Mouse (Mus musculus) stomach, postnatal 0 days (tissue): ENCODE results near the gene Emp2. TPM values are rescaled to one million over a fixed set of nuclear protein-coding genes. Genes with fewer than 3 reads are reported as not detected.
A peak's percentile ranks its signal among the peaks of the same experiment; 100 is the strongest.
"Not testable (repeated sequence)": the region's sequence is repeated elsewhere in the genome, so short reads cannot be mapped to it uniquely, and the experiment has no call there.

Experiments
- ATAC-seq: fragments of 200-750 bp; cut with Nextera tagmentation; 2 replicates; pipeline ENCODE4 v1.8.0; 2017; ENCODE audit not compliant: low FRiP score, low TSS enrichment
- DNase-seq: peaks from one replicate; pipeline ENCODE4 v3.0.0-alpha.2; 2016; ENCODE audit warnings: low spot score
- H3K27ac ChIP-seq: fragments of 300-500 bp; sonication (generic); replicated peaks from 2 replicates; pipeline ENCODE4 v1.5.1; 2014; ENCODE audit warnings: mild to moderate bottlenecking, control low read depth
- H3K27me3 ChIP-seq: fragments of 300-500 bp; sonication (generic); 2 replicates; pipeline ENCODE4 v1.6.1; 2014; ENCODE audit warnings: low read length; ENCODE audit not compliant: control insufficient read depth, insufficient read depth
- H3K36me3 ChIP-seq: fragments of 300-500 bp; sonication (generic); 2 replicates; pipeline ENCODE4 v1.6.1; 2014; ENCODE audit warnings: low read length, mixed read lengths; ENCODE audit not compliant: control insufficient read depth, insufficient read depth
- H3K4me1 ChIP-seq: fragments of 300-500 bp; sonication (generic); replicated peaks from 2 replicates; pipeline ENCODE4 v1.6.1; 2014; ENCODE audit warnings: antibody characterized with exemption; ENCODE audit not compliant: control insufficient read depth, insufficient read depth
- H3K4me2 ChIP-seq: fragments of 300-500 bp; sonication (generic); replicated peaks from 2 replicates; pipeline ENCODE4 v1.6.1; 2014; ENCODE audit warnings: low read depth, mild to moderate bottlenecking, control low read depth, moderate library complexity
- H3K4me3 ChIP-seq: fragments of 300-500 bp; sonication (generic); 2 replicates; pipeline ENCODE4 v1.5.1; 2014; ENCODE audit warnings: low read depth, low read length, control low read depth
- H3K9ac ChIP-seq: fragments of 300-500 bp; sonication (generic); 2 replicates; pipeline ENCODE4 v1.6.1; 2014; ENCODE audit warnings: mild to moderate bottlenecking, low read length, control low read depth, mixed read lengths
- H3K9me3 ChIP-seq: fragments of 300-500 bp; sonication (generic); 2 replicates; pipeline ENCODE4 v1.6.1; 2016; ENCODE audit warnings: low read length; ENCODE audit not compliant: control insufficient read depth
- CTCF ChIP-seq: IDR thresholded peaks from 2 replicates; pipeline ENCODE4 v1.5.1; 2016; ENCODE audit warnings: antibody characterized with exemption, low read depth, mild to moderate bottlenecking, moderate library complexity
- EP300 ChIP-seq: optimal IDR thresholded peaks from 2 replicates; pipeline ENCODE3; 2016; ENCODE audit warnings: antibody characterized with exemption
- WGBS: fragments of 180-500 bp; shearing (Covaris S2); extraction: QIAGEN DNeasy Blood & Tissue Kit; methylation state at CpG from one replicate; pipeline ENCODE4 v1.1.7; 2014; 5-methylcytosine and 5-hydroxymethylcytosine counted together
- polyA plus RNA-seq: library from polyadenylated mRNA; unstranded; fragments of >200 nt; fragmentation: Nextera tagmentation; extraction: Ambion mirVana; gene quantifications from 2 replicates; pipeline ENCODE4 v1.2.1, GENCODE M21; 2015

The Emp2 gene
- polyA plus RNA-seq, 1 experiment from 2014 or later = 81.6 TPM

GRCm38 (mm10) chr16:10286513-10287268 lies 27.1 kb downstream of the Emp2 start:
- Histone ChIP-seq H3K27ac (peak overlapping the region; percentile 58; the same call in 1 of the 2 replicates), H3K36me3 (peaks cover 8% of the 10 kb centered on the region; the same call in 1 of the 2 replicates), H3K27me3 (no peaks in the 10 kb centered on the region), H3K9me3 (no peaks in the 10 kb centered on the region), H3K4me3 (no peak overlapping the region), H3K4me1 (no peaks in the 10 kb centered on the region; the same call in none of the 2 replicates), H3K4me2 (no peak overlapping the region), H3K9ac (no peak overlapping the region)
- TF ChIP-seq EP300 = no peak
- no peak for TF ChIP-seq CTCF
- ATAC-seq (peak; percentile 31; the same call in 1 of the 2 replicates), DNase-seq (no peak)
- 57% methylated on average over 9 of the region's 9 CpGs for WGBS

GRCm38 (mm10) chr16:10281890-10282289 lies 31.9 kb downstream of the Emp2 start:
- 80% methylated on average over 3 of the region's 3 CpGs for WGBS
- no peaks in the 10 kb centered on the region for H3K9me3 ChIP-seq
- H3K27me3 ChIP-seq = no peaks in the 10 kb centered on the region
- H3K27ac ChIP-seq = no peak overlapping the region
- DNase-seq = no peak
- H3K4me3 ChIP-seq = no peak overlapping the region
- TF ChIP-seq EP300 = no peak
- no peak for TF ChIP-seq CTCF
- ATAC-seq = no peak
- peaks cover 8% of the 10 kb centered on the region; the same call in 1 of the 2 replicates for H3K36me3 ChIP-seq
- no peak overlapping the region for H3K9ac ChIP-seq
- no peaks in the 10 kb centered on the region; the same call in none of the 2 replicates for H3K4me1 ChIP-seq
- no peak overlapping the region for H3K4me2 ChIP-seq

GRCm38 (mm10) chr16:10280286-10280951 lies 33.3 kb downstream of the Emp2 start:
- no peak overlapping the region for H3K4me3 ChIP-seq
- H3K9ac ChIP-seq = no peak overlapping the region
- peak; percentile 85 for DNase-seq
- H3K36me3 ChIP-seq = peaks cover 8% of the 10 kb centered on the region; the same call in 1 of the 2 replicates
- no peak overlapping the region for H3K4me2 ChIP-seq
- H3K9me3 ChIP-seq = no peaks in the 10 kb centered on the region
- no peaks in the 10 kb centered on the region for H3K4me1 ChIP-seq
- no peak overlapping the region for H3K27ac ChIP-seq
- H3K27me3 ChIP-seq = no peaks in the 10 kb centered on the region
- ATAC-seq = 0 out of 2 replicates have a peak, but pooled peaks have one; percentile 36
- WGBS = 46% methylated on average over 12 of the region's 12 CpGs
- TF ChIP-seq CTCF (peak; percentile 97), EP300 (no peak)

- DNase-seq, H3K9me3 ChIP-seq, H3K36me3 ChIP-seq, H3K27ac ChIP-seq, H3K9ac ChIP-seq, ATAC-seq, H3K4me3 ChIP-seq, H3K4me2 ChIP-seq, H3K4me1 ChIP-seq, H3K27me3 ChIP-seq: not testable (repeated sequence)
- WGBS = 72% methylated on average over 5 of the region's 5 CpGs
These were observed 37.0 kb downstream of the Emp2 start for GRCm38 (mm10) chr16:10276778-10277177.

- Histone ChIP-seq H3K9ac (no peak overlapping the region), H3K27ac (no peak overlapping the region), H3K9me3 (no peaks in the 10 kb centered on the region), H3K27me3 (no peaks in the 10 kb centered on the region), H3K36me3 (no peaks in the 10 kb centered on the region), H3K4me2 (no peak overlapping the region), H3K4me3 (no peak overlapping the region), H3K4me1 (no peaks in the 10 kb centered on the region)
- no peak for ATAC-seq
- WGBS = 70% methylated on average over 4 of the region's 4 CpGs
- TF ChIP-seq EP300 = no peak
- peak; percentile 56 for TF ChIP-seq CTCF
- DNase-seq = no peak
These were observed 39.3 kb downstream of the Emp2 start for GRCm38 (mm10) chr16:10274465-10274864.

GRCm38 (mm10) chr16:10272256-10272655 lies 41.5 kb downstream of the Emp2 start:
- H3K27me3 ChIP-seq = no peaks in the 10 kb centered on the region
- WGBS = 17% methylated on average over 3 of the region's 3 CpGs
- no peak overlapping the region for H3K4me2 ChIP-seq
- DNase-seq = peak; percentile 71
- no peak overlapping the region for H3K27ac ChIP-seq
- H3K9me3 ChIP-seq = no peaks in the 10 kb centered on the region
- H3K9ac ChIP-seq = no peak overlapping the region
- no peak for ATAC-seq
- H3K36me3 ChIP-seq = no peaks in the 10 kb centered on the region
- H3K4me3 ChIP-seq = no peak overlapping the region
- no peaks in the 10 kb centered on the region for H3K4me1 ChIP-seq
- TF ChIP-seq EP300 = no peak
- peak; percentile 82 for TF ChIP-seq CTCF
